Comparison of ENCODE assay signal across 22 mouse cellular contexts in the genomic region with DNA sequence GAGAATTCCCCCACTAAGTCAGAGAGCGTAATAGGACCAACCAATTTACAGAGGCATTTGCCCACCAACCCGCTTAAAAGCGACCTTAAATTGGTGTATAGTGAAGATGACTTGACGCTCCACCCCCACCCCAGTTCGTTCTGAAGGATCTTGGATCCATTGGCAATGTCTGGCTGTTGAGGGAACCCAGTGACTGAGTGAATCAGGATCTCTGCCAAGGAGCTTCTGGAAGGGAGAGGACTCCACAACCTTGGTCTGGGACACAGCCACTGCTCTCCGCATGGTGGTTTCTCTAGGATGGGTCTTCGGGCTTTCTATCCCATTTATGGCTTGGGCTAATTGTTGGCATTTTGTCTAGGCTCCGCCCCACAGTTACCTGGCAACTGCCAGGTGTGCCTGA.
A peak's percentile ranks its signal among the peaks of the same experiment; 100 is the strongest.
DNase-seq lines count a peak whose midpoint lies in the region; ATAC-seq and TF ChIP-seq lines count a peak whose summit lies in the region.
"Had no signal": no experiment of that assay in that cellular context is flagged by ENCODE, and none has a peak within 500 bp of the region (broad histone marks: within the 10 kb centered on the region; RNA-seq: fewer than 3 reads in every experiment).

No protein-coding gene starts in this region.

- 0 out of 2 replicates have a peak overlapping the region, but pooled peaks have one; percentile 14 for H3K4me2 ChIP-seq in embryonic facial prominence, embryonic 13.5 days
- no peak overlapping the region for H3K4me2 ChIP-seq in limb, embryonic 14.5 days (replicated peaks; ENCODE audit: low read depth, low read length, severe bottlenecking)
- H3K4me2 ChIP-seq: embryonic facial prominence, embryonic 15.5 days; heart, embryonic 13.5 days; hindbrain, embryonic 15.5 days had no signal

- H3K4me1 ChIP-seq in embryonic facial prominence, embryonic 13.5 days: peaks cover 5% of the 10 kb centered on the region; the same call in 1 of the 2 replicates
- 0 out of 2 replicates have a peak, but pooled peaks cover 5% of the 10 kb centered on the region for H3K4me1 ChIP-seq in embryonic facial prominence, embryonic 10.5 days
- no peaks in the 10 kb centered on the region for H3K4me1 ChIP-seq in limb, embryonic 14.5 days (ENCODE audit: control insufficient read depth, insufficient read depth, low read length)
- no peaks in the 10 kb centered on the region; the same call in 1 of the 2 replicates for H3K4me1 ChIP-seq in limb, embryonic 10.5 days
- peaks cover 10% of the 10 kb centered on the region for H3K4me1 ChIP-seq in E14TG2a.4 (replicated peaks; ENCODE audit: low read depth, low read length)
- no peaks in the 10 kb centered on the region; a peak in 1 of 4 replicates for H3K4me1 ChIP-seq in ES-E14 (ENCODE audit: control insufficient read depth in 2 of 2, insufficient read depth in 2 of 2, low read length in 2 of 2, poor library complexity in 1 of 2)
- H3K4me1 ChIP-seq: forebrain, embryonic 10.5 days; heart, embryonic 13.5 days had no signal

- no peak for ATAC-seq in embryonic facial prominence, embryonic 13.5 days (ENCODE audit: insufficient number of reproducible peaks, insufficient read depth, low FRiP score, low TSS enrichment, low read depth)
- no peak for ATAC-seq in limb, embryonic 14.5 days (ENCODE audit: low FRiP score, low read depth)
- ATAC-seq: activated CD4-positive, CD25-positive, alpha-beta regulatory T cell, adult 4 months had no signal

- H3K27ac ChIP-seq in embryonic facial prominence, embryonic 13.5 days: no peak overlapping the region
- no peak overlapping the region for H3K27ac ChIP-seq in embryonic facial prominence, embryonic 10.5 days (replicated peaks)
- no peak overlapping the region for H3K27ac ChIP-seq in limb, embryonic 14.5 days (replicated peaks; ENCODE audit: low read depth, low read length)
- no peak overlapping the region for H3K27ac ChIP-seq in limb, embryonic 10.5 days
- H3K27ac ChIP-seq in ES-E14 (ENCODE audit: insufficient read depth, low read depth, low read length, poor library complexity, severe bottlenecking): no peak overlapping the region
- H3K27ac ChIP-seq: embryonic facial prominence, embryonic 15.5 days; forebrain, embryonic 10.5 days; heart, embryonic 13.5 days; hindbrain, embryonic 15.5 days had no signal

- no peaks in the 10 kb centered on the region for H3K36me3 ChIP-seq in embryonic facial prominence, embryonic 13.5 days
- no peaks in the 10 kb centered on the region for H3K36me3 ChIP-seq in embryonic facial prominence, embryonic 10.5 days (replicated peaks)
- H3K36me3 ChIP-seq in limb, embryonic 14.5 days (ENCODE audit: control insufficient read depth, insufficient read depth, low read length): no peaks in the 10 kb centered on the region
- no peaks in the 10 kb centered on the region for H3K36me3 ChIP-seq in limb, embryonic 10.5 days
- no peaks in the 10 kb centered on the region for H3K36me3 ChIP-seq in E14TG2a.4 (ENCODE audit: insufficient read depth, low read length)
- no peaks in the 10 kb centered on the region for H3K36me3 ChIP-seq in ES-E14 (ENCODE audit: control insufficient read depth, insufficient read depth, low read length, poor library complexity, severe bottlenecking)
- H3K36me3 ChIP-seq: embryonic facial prominence, embryonic 15.5 days; forebrain, embryonic 10.5 days; heart, embryonic 13.5 days; hindbrain, embryonic 15.5 days had no signal

- no peak for TF ChIP-seq POLR2A in limb, embryonic 14.5 days (IDR thresholded peaks at IDR 0.05; ENCODE audit: borderline replicate concordance, extremely low read depth, insufficient read depth, insufficient read length)

- no peak for DNase-seq in embryonic facial prominence, embryonic 10.5 days (ENCODE audit: low spot score)
- DNase-seq in limb, embryonic 14.5 days (ENCODE audit: low spot score): peak; percentile 16
- no peak for DNase-seq in limb, embryonic 10.5 days (ENCODE audit: low spot score)
- DNase-seq in ES-E14 (ENCODE audit: low read depth, low spot score) (no peak), liver (no peak)
- DNase-seq: adrenal gland, postnatal 36 days; cerebellum, adult 11 months; cerebellum, adult 8-10 months; cerebellum, postnatal 36 days; gastrocnemius, postnatal 36 days; heart, adult 11 months; heart, postnatal 36 days; kidney, adult 11 months had no signal

- WGBS in embryonic facial prominence, embryonic 13.5 days: 44% methylated on average over 8 of the region's 8 CpGs
- 55% methylated on average over 8 of the region's 8 CpGs for WGBS in embryonic facial prominence, embryonic 10.5 days
- 53% methylated on average over 8 of the region's 8 CpGs for WGBS in limb, embryonic 14.5 days
- WGBS in limb, embryonic 10.5 days: 55% methylated on average over 8 of the region's 8 CpGs

- no peak for TF ChIP-seq CTCF in E14TG2a.4 (conservative IDR thresholded peaks at IDR 0.05; ENCODE audit: low read length)

- no peak overlapping the region for H3K4me3 ChIP-seq in embryonic facial prominence, embryonic 13.5 days
- H3K4me3 ChIP-seq in embryonic facial prominence, embryonic 10.5 days: no peak overlapping the region
- no peak overlapping the region for H3K4me3 ChIP-seq in limb, embryonic 14.5 days (replicated peaks; ENCODE audit: low read length)
- H3K4me3 ChIP-seq in limb, embryonic 10.5 days: no peak overlapping the region
- H3K4me3 ChIP-seq in E14TG2a.4 (replicated peaks; ENCODE audit: low read length): peak overlapping the region; percentile 45
- peak overlapping the region; percentile 19 to 21; a peak in 2 of 4 replicates for H3K4me3 ChIP-seq in ES-E14 (ENCODE audit: insufficient read depth in 1 of 2, low read depth in 1 of 2, low read length in 2 of 2, poor library complexity in 1 of 2, severe bottlenecking in 1 of 2)
- H3K4me3 ChIP-seq: embryonic facial prominence, embryonic 15.5 days; erythroblast, embryonic 14.5 days; forebrain, embryonic 10.5 days; heart, embryonic 13.5 days; hindbrain, embryonic 15.5 days had no signal

- H3K9me3 ChIP-seq in embryonic facial prominence, embryonic 13.5 days: no peaks in the 10 kb centered on the region
- no peaks in the 10 kb centered on the region for H3K9me3 ChIP-seq in embryonic facial prominence, embryonic 10.5 days
- H3K9me3 ChIP-seq in limb, embryonic 14.5 days (ENCODE audit: control insufficient read depth, low read length): no peaks in the 10 kb centered on the region
- no peaks in the 10 kb centered on the region for H3K9me3 ChIP-seq in limb, embryonic 10.5 days (replicated peaks)
- H3K9me3 ChIP-seq in E14TG2a.4 (ENCODE audit: low read length) (no peaks in the 10 kb centered on the region), ES-E14 (ENCODE audit: control insufficient read depth, insufficient read depth, low read depth, low read length) (no peaks in the 10 kb centered on the region)
- H3K9me3 ChIP-seq: embryonic facial prominence, embryonic 15.5 days; forebrain, embryonic 10.5 days; heart, embryonic 13.5 days; hindbrain, embryonic 15.5 days had no signal

- peaks cover 23% of the 10 kb centered on the region for H3K27me3 ChIP-seq in embryonic facial prominence, embryonic 13.5 days
- peaks cover 58% of the 10 kb centered on the region for H3K27me3 ChIP-seq in embryonic facial prominence, embryonic 10.5 days (replicated peaks; ENCODE audit: low read depth, poor library complexity, severe bottlenecking)
- no peaks in the 10 kb centered on the region for H3K27me3 ChIP-seq in limb, embryonic 14.5 days (ENCODE audit: control insufficient read depth, insufficient read depth, low read length)
- H3K27me3 ChIP-seq in limb, embryonic 10.5 days (ENCODE audit: low read depth, poor library complexity, severe bottlenecking): peaks cover 41% of the 10 kb centered on the region
- peaks cover 22% of the 10 kb centered on the region for H3K27me3 ChIP-seq in E14TG2a.4 (ENCODE audit: insufficient read depth, low read length)
- H3K27me3 ChIP-seq: CH12.LX; hindbrain, embryonic 15.5 days had no signal

- in situ Hi-C loops in ES-E14 (cut with MboI; ENCODE audit: low sequenced_read_pairs in 2 of 2, unreplicated experiment in 2 of 2): no loop called here

- H3K9ac ChIP-seq in embryonic facial prominence, embryonic 13.5 days: no peak overlapping the region
- H3K9ac ChIP-seq in limb, embryonic 14.5 days (ENCODE audit: low read depth, low read length, severe bottlenecking): no peak overlapping the region
- H3K9ac ChIP-seq in ES-E14 (ENCODE audit: insufficient read depth, low read depth, low read length, poor library complexity, severe bottlenecking): no peak overlapping the region
- H3K9ac ChIP-seq: embryonic facial prominence, embryonic 15.5 days; heart, embryonic 13.5 days; hindbrain, embryonic 15.5 days had no signal

TF ChIP-seq in ES-E14, 5 proteins besides CTCF, POLR2A, EP300 and RAD21:
- no peak for TF ChIP-seq ZNF384 (IDR thresholded peaks at IDR 0.05; ENCODE audit: low read depth, low read length)
- TF ChIP-seq ZC3H11A (IDR thresholded peaks at IDR 0.05; ENCODE audit: borderline replicate concordance, low read depth, low read length): no peak
- TF ChIP-seq CHD2 (IDR thresholded peaks at IDR 0.05; ENCODE audit: low read depth, low read length): no peak
- no peak for TF ChIP-seq HCFC1 (IDR thresholded peaks at IDR 0.05; ENCODE audit: borderline replicate concordance, insufficient read depth, low read length)
- no peak for TF ChIP-seq MAFK (IDR thresholded peaks at IDR 0.05; ENCODE audit: insufficient read depth, low read depth, low read length)

Comparison
In these comparisons a context has a peak if more than half of its experiments do, and no peak if none do; other contexts are left out.
1. H3K4me3 ChIP-seq: peak in E14TG2a.4 (single experiment) and ES-E14 (2 of 2); none in embryonic facial prominence, embryonic 13.5 days (single experiment), embryonic facial prominence, embryonic 10.5 days (single experiment), limb, embryonic 14.5 days (single experiment) and limb, embryonic 10.5 days (single experiment).